In the genomic region with DNA sequence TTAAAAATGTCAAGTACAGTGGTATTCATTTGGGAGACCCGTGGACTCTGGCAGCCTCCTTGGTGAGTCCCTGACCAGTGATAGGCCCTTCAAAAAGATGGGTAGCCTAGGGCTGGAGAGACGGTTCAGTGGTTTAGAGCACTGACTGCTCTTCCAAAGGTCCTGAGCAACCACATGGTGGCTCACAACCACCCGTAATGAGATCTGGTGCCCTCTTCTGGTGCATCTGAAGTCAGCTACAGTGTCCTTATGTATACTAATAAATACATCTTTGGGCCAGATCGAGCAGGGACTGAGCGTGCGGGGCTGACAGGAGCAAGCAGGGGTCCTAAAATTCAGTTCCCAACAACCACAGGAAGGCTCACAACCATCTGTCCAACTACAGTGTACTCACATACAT, we compare ENCODE assay signal across 10 mouse cellular contexts. TPM values are rescaled to one million over a fixed set of nuclear protein-coding genes. Genes with fewer than 3 reads are reported as not detected.
A peak's percentile ranks its signal among the peaks of the same experiment; 100 is the strongest.
DNase-seq lines count a peak whose midpoint lies in the region; ATAC-seq and TF ChIP-seq lines count a peak whose summit lies in the region.
"Had no signal": no experiment of that assay in that cellular context is flagged by ENCODE, and none has a peak within 500 bp of the region (broad histone marks: within the 10 kb centered on the region; RNA-seq: fewer than 3 reads in every experiment).

No protein-coding gene starts in this region.

- ATAC-seq in midbrain, postnatal 0 days (ENCODE audit: low FRiP score), result no peak
- ATAC-seq in midbrain, embryonic 13.5 days, result no peak
- peak; percentile 59; the same call in 1 of the 2 replicates for ATAC-seq in liver, embryonic 11.5 days (replicated peaks; ENCODE audit: low FRiP score)

- no peaks in the 10 kb centered on the region for H3K27me3 ChIP-seq in midbrain, postnatal 0 days (ENCODE audit: insufficient read depth, low read length)
- no peaks in the 10 kb centered on the region for H3K27me3 ChIP-seq in midbrain, embryonic 13.5 days
- no peaks in the 10 kb centered on the region for H3K27me3 ChIP-seq in liver, embryonic 11.5 days (replicated peaks; ENCODE audit: control insufficient read depth, insufficient read depth, low read length)
- H3K27me3 ChIP-seq: neural tube, embryonic 13.5 days had no signal

- H3K36me3 ChIP-seq in midbrain, postnatal 0 days (ENCODE audit: insufficient read depth, low read length), result no peaks in the 10 kb centered on the region
- no peaks in the 10 kb centered on the region for H3K36me3 ChIP-seq in midbrain, embryonic 13.5 days
- H3K36me3 ChIP-seq in liver, embryonic 11.5 days (ENCODE audit: control insufficient read depth, insufficient read depth, low read length), result no peaks in the 10 kb centered on the region
- H3K36me3 ChIP-seq: neural tube, embryonic 13.5 days had no signal

- H3K4me3 ChIP-seq in midbrain, postnatal 0 days (ENCODE audit: low read depth, low read length), result no peak overlapping the region
- no peak overlapping the region for H3K4me3 ChIP-seq in midbrain, embryonic 13.5 days (replicated peaks)
- H3K4me3 ChIP-seq in liver, embryonic 11.5 days (ENCODE audit: low read depth, low read length), result no peak overlapping the region
- H3K4me3 ChIP-seq: erythroblast, embryonic 14.5 days; neural tube, embryonic 13.5 days had no signal

- 31% methylated on average over 6 of the region's 6 CpGs for WGBS in midbrain, postnatal 0 days
- WGBS in midbrain, embryonic 13.5 days, result 38% methylated on average over 6 of the region's 6 CpGs
- WGBS in liver, embryonic 11.5 days, result 30% methylated on average over 6 of the region's 6 CpGs

- peak; percentile 70 for TF ChIP-seq CTCF in midbrain, postnatal 0 days (IDR thresholded peaks at IDR 0.05)

- H3K4me1 ChIP-seq in midbrain, postnatal 0 days (ENCODE audit: insufficient read depth, low read length), result no peaks in the 10 kb centered on the region
- no peaks in the 10 kb centered on the region for H3K4me1 ChIP-seq in midbrain, embryonic 13.5 days (replicated peaks)
- peaks cover 17% of the 10 kb centered on the region for H3K4me1 ChIP-seq in liver, embryonic 11.5 days (replicated peaks; ENCODE audit: control insufficient read depth, insufficient read depth, low read length)
- H3K4me1 ChIP-seq: neural tube, embryonic 13.5 days had no signal

- DNase-seq in adrenal gland, postnatal 14 days, result peak; percentile 70
- no peak for DNase-seq in adrenal gland, adult 8-10 months
- no peak for DNase-seq in midbrain, postnatal 0 days (ENCODE audit: low spot score)
- DNase-seq in liver, embryonic 11.5 days (ENCODE audit: low spot score), result no peak
- peak; percentile 63 for DNase-seq in thymus, postnatal 14 days
- DNase-seq in heart, postnatal 25 days (ENCODE audit: low spot score), result no peak
- no peak for DNase-seq in layer of hippocampus, adult 9-11 months

- no peak overlapping the region for H3K27ac ChIP-seq in midbrain, postnatal 0 days (ENCODE audit: low read depth, low read length)
- H3K27ac ChIP-seq in midbrain, embryonic 13.5 days, result no peak overlapping the region
- no peak overlapping the region for H3K27ac ChIP-seq in liver, embryonic 11.5 days (ENCODE audit: low read depth, low read length)
- H3K27ac ChIP-seq: neural tube, embryonic 13.5 days had no signal

- no peak overlapping the region for H3K4me2 ChIP-seq in midbrain, postnatal 0 days (ENCODE audit: low read depth, low read length, poor library complexity, severe bottlenecking)
- no peak overlapping the region for H3K4me2 ChIP-seq in midbrain, embryonic 13.5 days (replicated peaks)
- no peak overlapping the region for H3K4me2 ChIP-seq in liver, embryonic 11.5 days
- H3K4me2 ChIP-seq: neural tube, embryonic 13.5 days had no signal

- intact Hi-C loops in heart, postnatal 25 days (cut with DNase I), result no loop called here

- no peak overlapping the region for H3K9ac ChIP-seq in midbrain, postnatal 0 days (replicated peaks; ENCODE audit: low read length, poor library complexity, severe bottlenecking)
- no peak overlapping the region for H3K9ac ChIP-seq in midbrain, embryonic 13.5 days (replicated peaks)
- no peak overlapping the region for H3K9ac ChIP-seq in liver, embryonic 11.5 days (ENCODE audit: low read depth, low read length)
- H3K9ac ChIP-seq: neural tube, embryonic 13.5 days had no signal

- H3K9me3 ChIP-seq in midbrain, postnatal 0 days (ENCODE audit: low read length), result no peaks in the 10 kb centered on the region
- no peaks in the 10 kb centered on the region for H3K9me3 ChIP-seq in midbrain, embryonic 13.5 days
- H3K9me3 ChIP-seq in liver, embryonic 11.5 days (ENCODE audit: control insufficient read depth, low read length), result no peaks in the 10 kb centered on the region
- H3K9me3 ChIP-seq: neural tube, embryonic 13.5 days had no signal

RNA-seq across cellular contexts. Expression of gene Gdf9, which starts 13.0 kb away (rescaled TPM):
- total RNA-seq in adrenal gland, postnatal 14 days (2021), result 1.2 and 3.6 TPM in 2 replicates
- 1 to 10 TPM in 2 of 4 experiments, under 1 TPM in 2; 0.37 to 2.9 (median 0.99) TPM for total RNA-seq in adrenal gland, adult 8-10 months (2022)
- 0.05 and 5.5 TPM in 2 replicates for total RNA-seq in midbrain, postnatal 0 days (2014; rRNA removed)
- polyA plus RNA-seq in midbrain, postnatal 0 days (2015; fragmentation: Nextera tagmentation; extraction: Ambion mirVana), result 1.1 and 2.3 TPM in 2 replicates
- 3.3 and 3.7 TPM in 2 replicates for polyA plus RNA-seq in midbrain, embryonic 13.5 days (2015; fragmentation: Nextera tagmentation; extraction: Ambion mirVana)
- 0.30 and 0.89 TPM in 2 replicates for polyA plus RNA-seq in liver, embryonic 11.5 days (2014; fragmentation: Nextera tagmentation; extraction: Ambion mirVana)
- under 1 TPM; 0.22 to 0.68 TPM for total RNA-seq in heart, postnatal 25 days (2021)
- polyA plus RNA-seq: erythroblast, embryonic 14.5 days had no signal

RNA-seq across cellular contexts. Expression of gene Gm10447, which starts 13.0 kb away (rescaled TPM):
- total RNA-seq in adrenal gland, postnatal 14 days (2021), result not detected in 2 replicates
- total RNA-seq in adrenal gland, adult 8-10 months (2022), result under 1 TPM in 3 of 4 experiments, not detected in 1; 0.21 to 0.59 (median 0.48) TPM
- not detected in 2 replicates for total RNA-seq in midbrain, postnatal 0 days (2014; rRNA removed)
- polyA plus RNA-seq in midbrain, postnatal 0 days (2015; fragmentation: Nextera tagmentation; extraction: Ambion mirVana), result 0.11 TPM in 2 replicates
- not detected in 2 replicates for polyA plus RNA-seq in midbrain, embryonic 13.5 days (2015; fragmentation: Nextera tagmentation; extraction: Ambion mirVana)
- 0.10 TPM in 1 of 2 replicates, not detected in the other for polyA plus RNA-seq in liver, embryonic 11.5 days (2014; fragmentation: Nextera tagmentation; extraction: Ambion mirVana)
- not detected for total RNA-seq in heart, postnatal 25 days (2021)
- polyA plus RNA-seq: erythroblast, embryonic 14.5 days; neural tube, embryonic 13.5 days had no signal

RNA-seq across cellular contexts. Expression of gene Shroom1, which starts 13.1 kb away (rescaled TPM):
- 3.9 and 5.7 TPM in 2 replicates for total RNA-seq in adrenal gland, postnatal 14 days (2021)
- 1 to 10 TPM; 2.6 to 10.0 (median 7.4) TPM for total RNA-seq in adrenal gland, adult 8-10 months (2022)
- 5.4 and 10.9 TPM in 2 replicates for total RNA-seq in midbrain, postnatal 0 days (2014; rRNA removed)
- 3.4 and 4.1 TPM in 2 replicates for polyA plus RNA-seq in midbrain, postnatal 0 days (2015; fragmentation: Nextera tagmentation; extraction: Ambion mirVana)
- 1.8 and 2.2 TPM in 2 replicates for polyA plus RNA-seq in midbrain, embryonic 13.5 days (2015; fragmentation: Nextera tagmentation; extraction: Ambion mirVana)
- polyA plus RNA-seq in liver, embryonic 11.5 days (2014; fragmentation: Nextera tagmentation; extraction: Ambion mirVana), result 2.6 and 2.7 TPM in 2 replicates
- total RNA-seq in heart, postnatal 25 days (2021), result under 1 TPM; 0.49 to 0.59 TPM
- polyA plus RNA-seq: erythroblast, embryonic 14.5 days had no signal

RNA-seq across cellular contexts. Expression of gene Uqcrq, which starts 13.2 kb away (rescaled TPM):
- 1,722 and 1,730 TPM in 2 replicates for total RNA-seq in adrenal gland, postnatal 14 days (2021)
- 100 to 1,000 TPM; 496 to 883 (median 741) TPM for total RNA-seq in adrenal gland, adult 8-10 months (2022)
- 19.6 and 23.8 TPM in 2 replicates for total RNA-seq in midbrain, postnatal 0 days (2014; rRNA removed)
- polyA plus RNA-seq in midbrain, postnatal 0 days (2015; fragmentation: Nextera tagmentation; extraction: Ambion mirVana), result 860 and 944 TPM in 2 replicates
- 644 and 672 TPM in 2 replicates for polyA plus RNA-seq in midbrain, embryonic 13.5 days (2015; fragmentation: Nextera tagmentation; extraction: Ambion mirVana)
- polyA plus RNA-seq in liver, embryonic 11.5 days (2014; fragmentation: Nextera tagmentation; extraction: Ambion mirVana), result 746 and 848 TPM in 2 replicates
- total RNA-seq in heart, postnatal 25 days (2021), result 1,000 to 10,000 TPM; 2,761 to 2,992 TPM

RNA-seq across cellular contexts. Expression of gene Leap2, which starts 20.9 kb away (rescaled TPM):
- total RNA-seq in adrenal gland, postnatal 14 days (2021), result 0.79 and 17.6 TPM in 2 replicates
- total RNA-seq in adrenal gland, adult 8-10 months (2022), result not detected
- total RNA-seq in midbrain, postnatal 0 days (2014; rRNA removed), result not detected in 2 replicates
- polyA plus RNA-seq in midbrain, postnatal 0 days (2015; fragmentation: Nextera tagmentation; extraction: Ambion mirVana), result not detected in 2 replicates
- not detected in 2 replicates for polyA plus RNA-seq in midbrain, embryonic 13.5 days (2015; fragmentation: Nextera tagmentation; extraction: Ambion mirVana)
- polyA plus RNA-seq in liver, embryonic 11.5 days (2014; fragmentation: Nextera tagmentation; extraction: Ambion mirVana), result 5.1 and 6.5 TPM in 2 replicates
- not detected for total RNA-seq in heart, postnatal 25 days (2021)
- polyA plus RNA-seq: erythroblast, embryonic 14.5 days; neural tube, embryonic 13.5 days had no signal

Comparison
In these comparisons a context has a peak if more than half of its experiments do, and no peak if none do; other contexts are left out.
1. DNase-seq: peak in adrenal gland, postnatal 14 days (single experiment) and thymus, postnatal 14 days (single experiment); none in adrenal gland, adult 8-10 months (single experiment), midbrain, postnatal 0 days (single experiment), liver, embryonic 11.5 days (single experiment), heart, postnatal 25 days (single experiment) and layer of hippocampus, adult 9-11 months (single experiment).